Mouse (Mus musculus) gastrocnemius, postnatal 10 days (tissue): ENCODE measurements around the gene Fkbp10. TPM values are rescaled to one million over a fixed set of nuclear protein-coding genes. Genes with fewer than 3 reads are reported as not detected.

Experiments used
- DNase-seq: peaks from one replicate; pipeline ENCODE4 v3.0.0; 2021; ENCODE audit warnings: mixed read lengths
- long read RNA-seq, 2 experiments: library from polyadenylated mRNA; stranded (forward); transcript quantifications; one replicate each; pipeline ENCODE4 v2.0.0; 2021
- total RNA-seq, 2 experiments: library from RNA; stranded (reverse); gene quantifications; 2 replicates each; pipeline ENCODE4 v1.2.3; 2021

Fkbp10 gene
- total RNA-seq: 10 to 100 TPM; 46.6 to 65.6 TPM
- long read RNA-seq, experiment 1, transcript Fkbp10-201 (10 exons, 2,584 nt): major isoform, 95 of 118 reads
- long read RNA-seq, experiment 1, partial matches to known transcripts: 17 of 118 reads
- long read RNA-seq, experiment 1, other reads (novel, unspliced or antisense): 6 of 118 reads
- long read RNA-seq, experiment 2, transcript Fkbp10-201 (10 exons, 2,584 nt): major isoform, 85 of 92 reads
- long read RNA-seq, experiment 2, partial matches to known transcripts: 3 of 92 reads
- long read RNA-seq, experiment 2, other reads (novel, unspliced or antisense): 4 of 92 reads

GRCm38 (mm10) chr11:100414914-100415822, at the start of gene Fkbp10:
Gene Fkbp10, plus strand, starts transcription at chr11:100415697.
- DNase-seq: peak; percentile 73

DNA sequence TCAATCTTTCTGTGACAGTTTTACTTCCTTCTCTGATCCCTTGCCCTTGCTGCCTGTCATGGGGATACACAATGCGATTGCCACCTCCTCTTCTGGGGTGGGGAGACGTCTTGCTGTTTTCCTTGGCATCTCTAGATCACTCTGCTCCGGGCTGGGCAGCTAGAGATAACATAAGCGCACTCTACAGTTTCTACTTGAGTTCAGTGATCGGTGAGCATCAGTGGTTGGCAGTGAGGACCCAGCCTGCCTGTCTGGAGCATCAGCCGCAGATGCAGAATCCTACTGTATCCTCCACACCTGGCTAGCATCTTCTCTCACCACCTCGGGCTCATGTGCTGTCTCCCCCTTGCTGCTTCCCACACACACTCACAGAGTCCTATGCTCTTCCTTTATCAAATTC, 46.4 kb upstream of the Fkbp10 start:
- DNase-seq: no peak

GRCm38 (mm10) chr11:100369822-100370221, 45.7 kb upstream of the Fkbp10 start:
- DNase-seq: no peak

DNA sequence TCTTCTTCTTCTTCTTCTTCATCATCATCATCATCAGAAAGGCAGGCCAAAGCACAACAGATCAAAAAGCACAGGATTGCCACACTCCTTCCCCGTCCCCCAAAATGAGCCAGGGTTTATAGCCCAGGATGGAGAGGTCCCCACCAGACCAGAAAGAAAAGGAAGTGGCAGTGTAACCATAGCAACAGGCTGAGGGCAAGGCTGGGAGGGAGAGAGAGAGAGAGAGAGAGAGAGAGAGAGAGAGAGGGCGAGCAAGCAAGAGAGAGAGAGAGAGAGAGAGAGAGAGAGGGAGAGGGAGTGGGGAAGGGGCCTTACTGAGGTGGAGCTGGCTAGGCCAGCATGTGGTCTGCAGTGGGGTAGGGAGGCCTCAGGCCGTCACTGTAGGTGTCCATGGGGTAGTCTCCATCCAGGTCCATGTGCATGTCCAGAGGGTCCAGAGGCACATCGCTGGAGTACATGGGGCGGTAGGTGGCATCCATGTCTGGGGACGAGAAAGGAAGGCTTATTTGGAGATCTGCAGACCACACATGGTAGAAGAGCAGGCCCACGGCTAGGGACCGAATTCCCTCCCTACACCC, 43.4 kb upstream of the Fkbp10 start:
- DNase-seq: no peak

GRCm38 (mm10) chr11:100375127-100375526, 40.4 kb upstream of the Fkbp10 start:
- DNase-seq: no peak

DNA sequence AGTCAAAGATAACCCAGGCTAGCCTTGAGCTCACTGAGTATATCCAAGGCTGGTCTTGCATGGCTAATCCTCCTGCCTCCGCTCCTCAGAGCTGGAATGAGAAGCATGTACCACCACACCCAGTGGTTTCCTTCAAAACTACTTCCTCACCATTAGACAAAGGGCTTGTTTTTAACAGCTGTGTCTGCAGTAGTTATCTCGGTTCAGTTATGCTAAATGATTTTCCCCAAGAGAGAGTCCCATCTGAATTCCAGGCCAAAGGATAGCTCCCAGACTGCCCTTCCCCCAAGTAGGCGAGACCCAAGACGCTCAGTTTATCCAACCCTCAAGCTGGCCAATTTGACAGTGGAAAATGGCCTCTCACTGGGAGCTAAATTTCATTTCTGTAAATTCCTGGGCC, 39.5 kb upstream of the Fkbp10 start:
- DNase-seq: no peak

DNA sequence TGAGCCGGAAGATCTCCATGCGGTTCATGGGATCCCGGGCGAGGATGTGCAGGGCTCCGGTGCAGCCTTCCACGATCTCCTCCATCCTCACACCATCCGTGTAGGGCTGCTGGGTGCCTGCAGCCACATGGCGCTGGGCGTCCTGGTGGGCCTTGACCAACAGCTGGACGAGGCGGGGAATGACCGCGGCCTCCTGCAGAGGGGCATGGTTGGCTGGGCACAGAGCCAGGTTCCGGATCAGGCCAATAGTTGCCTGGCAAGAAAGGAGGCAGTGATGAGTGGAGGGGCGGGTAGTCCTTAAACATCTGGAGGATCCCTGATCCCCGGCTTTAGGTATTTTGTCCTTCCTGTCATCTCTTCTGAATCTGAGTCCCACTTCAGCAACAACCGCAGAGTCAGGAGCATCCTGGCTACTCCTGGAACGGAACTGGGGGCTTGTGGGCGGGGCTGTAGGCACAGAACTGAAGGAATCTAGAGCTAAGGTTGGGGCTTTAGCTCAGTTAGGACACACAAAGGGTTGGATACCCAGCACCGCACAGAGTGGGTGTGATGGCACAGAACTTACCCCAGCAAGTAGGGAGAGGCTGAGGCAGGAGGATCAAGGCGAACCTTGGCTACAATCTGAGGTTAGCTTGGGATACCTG, 38.6 kb upstream of the Fkbp10 start:
- DNase-seq: no peak

DNA sequence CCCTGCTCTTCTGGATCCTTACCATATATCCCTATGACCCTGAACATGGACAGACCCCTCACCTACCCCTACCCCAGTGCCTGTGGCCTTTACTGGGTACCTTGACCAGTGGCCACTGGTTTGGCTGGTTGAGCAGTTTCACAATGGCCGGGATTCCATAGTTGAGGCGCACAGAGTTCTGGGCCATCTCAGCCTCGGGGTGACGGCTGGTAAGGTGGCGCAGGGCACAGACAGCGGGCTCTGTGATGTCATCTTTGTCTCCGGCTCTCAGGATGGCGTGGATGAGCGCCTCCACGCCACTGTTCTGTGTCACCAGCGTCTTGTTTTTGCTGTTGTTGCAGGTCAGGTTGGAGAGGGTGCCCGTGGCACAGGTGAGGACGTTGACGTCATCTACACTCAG, 37.5 kb upstream of the Fkbp10 start:
- DNase-seq: no peak

DNA sequence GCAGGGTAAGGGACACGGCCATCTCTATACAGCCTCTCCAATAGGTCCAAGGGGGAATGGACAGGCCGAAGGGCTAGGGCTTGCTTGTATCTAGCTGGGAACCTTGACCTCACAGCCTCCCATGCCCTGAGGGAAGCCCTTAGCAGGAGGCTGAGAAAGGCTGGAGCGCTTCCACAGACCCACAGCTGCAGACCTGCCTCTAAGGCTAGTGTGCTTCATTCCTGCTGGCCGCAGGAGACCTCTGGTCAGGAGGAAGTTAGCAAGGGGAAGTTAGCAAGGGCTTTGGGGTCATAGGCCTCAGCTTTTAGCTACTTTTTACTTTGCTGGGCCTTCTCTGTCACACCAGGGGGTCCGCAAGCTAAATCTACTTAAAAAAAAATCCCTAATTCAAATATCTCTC, 37.1 kb upstream of the Fkbp10 start:
- DNase-seq: no peak

- DNase-seq: no peak
Observed at GRCm38 (mm10) chr11:100379311-100379710, 36.2 kb upstream of the Fkbp10 start.

DNA sequence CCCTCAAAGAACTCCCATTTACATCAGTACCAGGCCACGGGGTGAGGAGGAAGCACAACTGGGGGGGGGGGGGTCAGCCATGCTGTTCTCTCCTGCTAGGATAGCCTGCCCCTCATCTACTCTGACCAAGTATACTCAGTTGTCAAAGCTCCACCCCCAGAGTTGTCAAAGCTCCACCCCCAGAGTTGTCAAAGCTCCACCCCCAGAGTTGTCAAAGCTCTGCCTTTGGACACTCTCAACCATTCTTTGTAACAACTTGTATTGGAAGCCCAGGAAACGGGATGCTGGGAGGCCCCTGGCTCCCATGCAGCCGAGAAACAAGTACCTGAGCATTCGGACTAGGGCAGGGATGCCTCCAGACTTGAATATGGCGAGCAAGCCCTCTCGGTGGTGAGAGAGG, 32.8 kb upstream of the Fkbp10 start:
- no peak for DNase-seq

GRCm38 (mm10) chr11:100385016-100385415, 30.5 kb upstream of the Fkbp10 start:
- DNase-seq: no peak

DNA sequence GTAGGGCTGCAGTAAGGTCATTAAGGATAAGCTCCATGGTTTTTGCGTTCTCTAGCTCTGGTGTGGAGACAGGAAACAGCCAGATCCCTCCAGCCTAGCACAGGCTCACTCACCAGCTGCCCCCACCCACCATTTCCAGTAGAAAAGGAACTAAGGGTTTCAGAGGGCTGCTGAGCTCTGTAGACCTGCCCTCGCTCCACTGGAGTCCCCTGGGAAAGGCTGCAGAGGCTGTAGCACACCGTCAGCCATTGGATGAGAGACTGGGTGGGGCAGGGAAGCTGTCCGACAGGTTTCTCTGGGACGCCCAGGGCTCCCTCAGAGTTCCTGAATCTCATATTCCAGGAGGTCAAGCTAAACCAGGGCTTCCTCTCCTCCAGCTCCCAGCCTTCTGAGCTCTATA, 28.9 kb upstream of the Fkbp10 start:
- DNase-seq: no peak

DNA sequence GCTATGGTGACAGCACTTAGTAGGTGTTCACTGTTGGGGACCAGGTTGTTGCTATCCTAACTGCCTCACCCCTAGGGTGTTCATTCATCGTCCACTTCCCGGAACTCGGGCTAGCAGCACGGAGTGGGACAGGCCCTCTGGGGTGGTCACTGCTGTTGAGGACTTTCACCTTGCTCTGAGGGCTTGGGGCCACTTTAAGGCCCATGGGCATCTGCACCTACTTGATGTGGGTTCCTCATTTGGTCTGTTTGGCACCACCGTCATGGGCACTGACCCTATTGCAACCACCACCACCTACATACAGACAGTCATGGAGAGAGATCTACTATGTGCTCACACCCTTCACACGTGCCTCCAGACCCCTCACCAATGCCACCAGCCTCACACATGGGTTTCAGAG, 28.4 kb upstream of the Fkbp10 start:
- no peak for DNase-seq

DNA sequence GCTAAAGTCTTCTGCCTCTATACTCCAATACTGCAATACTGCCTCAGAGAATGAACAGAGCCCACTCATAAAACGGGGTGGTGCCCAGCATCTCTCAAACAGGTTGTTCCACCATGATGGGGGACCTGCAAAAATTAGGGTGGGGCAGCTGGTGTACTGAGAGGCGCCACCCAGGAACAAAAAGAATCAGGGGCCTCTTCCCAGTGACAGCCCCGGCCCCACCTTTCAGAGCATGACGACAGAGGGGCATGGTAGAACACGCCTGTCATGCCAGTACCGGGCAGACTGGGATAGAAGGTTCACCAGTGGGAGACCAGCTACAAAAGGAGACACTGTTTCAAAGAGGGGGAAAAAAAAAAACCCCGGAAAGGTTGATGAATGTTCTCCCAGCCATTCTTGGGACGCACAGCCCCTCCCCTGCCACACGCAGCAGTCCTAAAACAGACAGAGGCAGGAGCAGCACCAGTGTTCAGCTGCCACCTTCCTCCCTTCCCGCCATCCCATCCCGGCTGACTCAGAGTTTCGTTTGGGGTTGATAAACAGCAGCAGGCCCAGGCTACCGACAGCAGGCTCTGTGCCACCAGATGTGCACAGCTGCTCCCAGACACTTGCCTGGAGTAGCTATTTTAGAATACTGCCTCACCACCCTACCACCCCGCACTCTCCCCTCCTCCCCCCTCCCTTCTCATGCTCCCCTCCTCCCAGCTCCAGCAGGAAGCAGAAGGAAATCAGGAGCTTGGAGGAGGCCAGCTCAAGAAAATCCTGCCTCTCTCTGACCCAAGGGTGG, 27.7 kb upstream of the Fkbp10 start:
- peak; percentile 42 for DNase-seq

DNA sequence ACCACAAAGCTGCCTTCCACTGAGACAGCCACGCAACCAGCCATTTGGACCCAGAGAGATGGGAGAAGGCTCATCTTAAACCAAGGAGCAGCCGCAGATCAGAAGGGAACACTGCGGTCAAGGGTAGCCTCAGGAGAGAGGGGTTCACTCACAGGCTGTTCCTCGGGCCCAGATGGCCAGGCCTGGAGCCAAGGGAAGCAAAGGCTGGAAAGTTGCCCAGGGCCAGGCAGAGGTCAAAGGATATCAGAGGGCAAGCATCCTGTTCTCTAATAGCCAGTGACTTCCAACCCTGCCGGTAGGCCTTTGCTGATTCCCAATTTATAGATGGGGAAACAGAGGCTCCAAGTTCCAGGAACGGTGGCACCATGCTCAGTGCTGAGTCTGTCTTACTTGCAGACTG, 26.9 kb upstream of the Fkbp10 start:
- peak; percentile 72 for DNase-seq

DNA sequence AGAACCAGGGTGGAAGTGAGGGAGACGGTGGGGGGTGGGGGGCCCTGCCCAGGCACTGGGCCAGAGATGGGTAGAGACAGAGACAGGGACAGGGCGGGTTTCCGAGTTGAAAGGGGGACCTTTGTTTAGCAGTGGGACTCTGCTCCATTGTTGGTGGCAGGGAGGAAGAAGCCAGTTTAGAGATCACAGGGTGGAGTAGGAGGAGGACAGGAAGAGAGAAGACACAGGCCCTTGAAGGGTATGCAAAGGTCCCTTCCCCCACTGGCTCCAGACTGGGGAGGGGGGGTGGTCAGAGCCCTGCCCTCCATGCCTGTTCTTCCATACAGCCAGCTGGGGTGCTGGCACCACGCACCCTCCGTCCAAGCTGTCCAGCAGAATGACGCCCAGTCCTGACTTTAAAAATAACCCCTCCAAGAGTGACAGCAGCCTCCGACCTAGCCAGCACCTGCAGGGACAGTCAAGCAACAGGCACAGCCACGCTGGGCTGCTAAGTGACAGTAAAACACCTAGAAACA, 25.5 kb upstream of the Fkbp10 start:
- peak; percentile 58 for DNase-seq

DNA sequence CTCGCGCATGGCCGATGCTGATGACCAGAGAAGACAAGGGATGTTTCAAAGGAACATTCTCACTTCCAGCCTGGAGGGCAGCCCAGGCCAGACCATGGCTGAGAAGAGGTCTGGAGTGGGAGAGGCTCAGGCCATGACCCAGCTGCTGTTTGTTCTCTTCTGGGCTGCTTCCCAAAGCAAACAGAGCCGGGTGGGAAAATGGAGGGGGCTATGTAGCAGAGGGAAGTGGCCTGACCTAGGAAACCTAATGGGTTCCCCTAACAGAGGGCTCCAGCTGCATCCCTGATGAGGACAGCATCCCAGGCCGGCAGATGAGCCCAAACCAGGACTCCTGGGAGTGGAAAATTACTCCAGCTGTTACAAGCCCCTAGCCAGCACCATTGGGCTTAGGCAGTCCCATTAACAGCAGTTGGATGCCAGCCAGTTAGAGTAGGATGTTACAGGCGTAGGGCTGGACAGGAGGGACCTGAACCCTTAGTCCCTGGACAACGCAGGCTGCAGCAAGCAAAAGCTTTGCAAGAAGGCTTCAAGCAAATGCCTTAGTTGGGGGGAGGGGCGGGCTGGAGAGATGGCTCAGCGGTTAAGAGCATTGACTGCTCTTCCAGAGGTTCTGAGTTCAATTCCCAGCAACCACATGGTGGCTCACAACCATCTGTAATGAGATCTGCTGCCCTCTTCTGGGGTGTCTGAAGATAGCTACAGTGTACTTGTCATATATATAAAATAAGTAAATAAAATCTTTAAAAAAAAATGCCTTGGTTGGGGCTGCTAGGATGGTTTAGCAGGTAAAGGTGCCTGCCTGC, 24.2 kb upstream of the Fkbp10 start:
- peak; percentile 67 for DNase-seq

DNA sequence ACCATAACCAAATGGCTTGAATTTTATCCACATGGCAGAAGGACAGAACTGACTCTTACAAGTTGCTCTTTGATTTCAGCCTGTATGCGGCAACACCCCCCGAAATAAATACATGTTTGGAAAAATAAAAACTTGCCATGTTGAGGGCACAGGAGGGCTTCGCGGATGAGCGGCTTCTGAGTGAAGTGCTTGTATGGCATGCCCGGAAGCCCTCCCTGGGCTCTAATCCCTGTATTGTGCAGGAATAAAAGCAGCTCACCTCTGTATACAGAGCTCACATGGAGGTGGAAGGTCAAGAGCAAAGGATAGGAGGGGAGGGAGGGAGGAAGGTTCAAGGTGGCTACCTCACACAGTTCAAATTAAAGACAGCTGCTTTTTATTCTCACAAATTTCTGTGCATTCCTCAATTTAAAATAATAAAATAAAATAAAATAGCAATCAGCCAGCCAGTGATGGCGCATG, 23.6 kb upstream of the Fkbp10 start:
- DNase-seq: no peak

GRCm38 (mm10) chr11:100392958-100393357, 22.5 kb upstream of the Fkbp10 start:
- DNase-seq: no peak

DNA sequence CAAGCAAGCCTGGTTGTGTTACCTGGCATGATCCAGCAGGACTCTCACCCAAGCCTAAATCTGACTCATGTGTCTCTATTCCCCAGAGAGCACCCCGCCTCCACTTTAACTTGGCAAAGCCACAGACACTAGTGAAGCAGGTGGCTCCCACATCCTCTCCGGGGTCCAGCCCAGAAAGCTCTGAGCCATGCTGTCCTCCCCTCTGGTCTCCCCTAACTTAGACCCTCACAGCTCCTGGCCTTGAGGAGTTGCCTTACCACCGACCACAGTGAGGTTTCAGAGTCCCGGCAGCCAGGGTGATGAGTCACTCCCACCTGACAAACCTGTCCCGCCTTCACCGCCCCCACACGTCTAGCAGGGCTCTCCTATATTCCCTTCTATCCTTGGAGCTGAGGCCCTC, 21.8 kb upstream of the Fkbp10 start:
- no peak for DNase-seq
